Mouse (Mus musculus) limb, embryonic 14.5 days (tissue): ENCODE results near the gene Tfap2c. TPM values are rescaled to one million over a fixed set of nuclear protein-coding genes. Genes with fewer than 3 reads are reported as not detected.

Experiments used
- ATAC-seq: fragments of 200-750 bp; cut with Nextera tagmentation; 2 replicates; pipeline ENCODE4 v1.8.0; 2017; ENCODE audit warnings: low read depth, moderate number of reproducible peaks, moderate TSS enrichment; ENCODE audit not compliant: low FRiP score
- DNase-seq: peaks from one replicate; pipeline ENCODE4 v3.0.0-alpha.2; 2015; ENCODE audit warnings: low spot score
- H3K27ac ChIP-seq: fragments of 300-500 bp; sonication (generic); replicated peaks from 2 replicates; pipeline ENCODE4 v1.5.1; 2014; ENCODE audit warnings: low read depth, mild to moderate bottlenecking, low read length, moderate library complexity, mixed read lengths
- H3K27me3 ChIP-seq: fragments of 300-500 bp; sonication (generic); 2 replicates; pipeline ENCODE4 v1.6.1; 2014; ENCODE audit warnings: low read length, mixed read lengths; ENCODE audit not compliant: control insufficient read depth, insufficient read depth
- H3K36me3 ChIP-seq: fragments of 300-500 bp; sonication (generic); 2 replicates; pipeline ENCODE4 v1.6.1; 2014; ENCODE audit warnings: mild to moderate bottlenecking, low read length, moderate library complexity, mixed read lengths; ENCODE audit not compliant: control insufficient read depth, insufficient read depth
- H3K4me1 ChIP-seq: fragments of 300-500 bp; sonication (generic); 2 replicates; pipeline ENCODE4 v1.6.1; 2014; ENCODE audit warnings: antibody characterized with exemption, low read length, mixed read lengths; ENCODE audit not compliant: control insufficient read depth, insufficient read depth
- H3K4me2 ChIP-seq: fragments of 300-500 bp; sonication (generic); replicated peaks from 2 replicates; pipeline ENCODE4 v1.6.1; 2014; ENCODE audit warnings: low read depth, mild to moderate bottlenecking, low read length, moderate library complexity; ENCODE audit not compliant: severe bottlenecking
- H3K4me3 ChIP-seq: fragments of 300-500 bp; sonication (generic); replicated peaks from 2 replicates; pipeline ENCODE4 v1.5.1; 2014; ENCODE audit warnings: low read length
- H3K9ac ChIP-seq: fragments of 300-500 bp; sonication (generic); 2 replicates; pipeline ENCODE4 v1.6.1; 2014; ENCODE audit warnings: mild to moderate bottlenecking, low read depth, low read length, moderate library complexity; ENCODE audit not compliant: severe bottlenecking
- H3K9me3 ChIP-seq: fragments of 300-500 bp; sonication (generic); 2 replicates; pipeline ENCODE4 v1.6.1; 2016; ENCODE audit warnings: low read length; ENCODE audit not compliant: control insufficient read depth
- POLR2A ChIP-seq: fragments of 200-500 bp; IDR thresholded peaks from 2 replicates; pipeline ENCODE4 v1.8.0; 2012; ENCODE audit warnings: inconsistent platforms, mild to moderate bottlenecking, moderate library complexity, borderline replicate concordance; ENCODE audit not compliant: insufficient read depth, insufficient read length; ENCODE audit errors: extremely low read depth
- WGBS: fragments of 180-500 bp; shearing (Covaris S2); extraction: QIAGEN DNeasy Blood & Tissue Kit; methylation state at CpG from one replicate; pipeline ENCODE4 v1.1.7; 2014; 5-methylcytosine and 5-hydroxymethylcytosine counted together
- polyA plus RNA-seq, 2 experiments: library from polyadenylated mRNA; depleted of rRNA in 1 of 2; stranded (reverse) in 1 of 2; unstranded in 1 of 2; fragments of >200 nt; fragmentation: Nextera tagmentation in 1 of 2; extraction: Ambion mirVana in 1 of 2; gene quantifications; 2 replicates each; pipeline versions ENCODE4 v1.2.1 to v1.2.3; 2012 to 2014

Gene Tfap2c
- polyA plus RNA-seq, 2 experiments = 7.7 to 10.0 TPM

DNA sequence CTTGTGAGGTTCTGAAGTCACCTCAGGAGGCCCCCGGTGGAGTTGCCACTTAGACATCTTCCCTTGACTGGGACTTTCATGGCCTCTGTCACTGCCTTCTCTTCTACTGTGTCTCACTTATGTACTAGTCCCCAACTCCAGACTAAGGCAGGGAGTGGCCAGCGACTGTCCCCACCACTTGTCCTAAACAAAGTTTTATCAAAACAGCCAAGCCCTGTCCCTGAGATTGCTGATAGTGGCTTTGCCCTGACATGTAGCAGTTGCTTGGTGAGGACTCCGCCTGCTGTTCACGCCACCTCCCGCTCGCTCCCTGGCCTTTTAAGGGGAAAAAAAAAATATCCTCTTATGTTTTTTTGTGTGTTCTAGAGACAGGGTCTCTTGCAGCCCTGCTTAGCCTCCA, 35.9 kb downstream of the Tfap2c start:
- Histone ChIP-seq H3K27ac (no peak overlapping the region), H3K36me3 (no peaks in the 10 kb centered on the region), H3K4me1 (no peaks in the 10 kb centered on the region), H3K4me2 (no peak overlapping the region), H3K4me3 (no peak overlapping the region), H3K9me3 (no peaks in the 10 kb centered on the region), H3K27me3 (no peaks in the 10 kb centered on the region), H3K9ac (no peak overlapping the region)
- WGBS = 78% methylated on average over 6 of the region's 6 CpGs
- ATAC-seq = no peak
- DNase-seq = no peak
- no peak for TF ChIP-seq POLR2A

DNA sequence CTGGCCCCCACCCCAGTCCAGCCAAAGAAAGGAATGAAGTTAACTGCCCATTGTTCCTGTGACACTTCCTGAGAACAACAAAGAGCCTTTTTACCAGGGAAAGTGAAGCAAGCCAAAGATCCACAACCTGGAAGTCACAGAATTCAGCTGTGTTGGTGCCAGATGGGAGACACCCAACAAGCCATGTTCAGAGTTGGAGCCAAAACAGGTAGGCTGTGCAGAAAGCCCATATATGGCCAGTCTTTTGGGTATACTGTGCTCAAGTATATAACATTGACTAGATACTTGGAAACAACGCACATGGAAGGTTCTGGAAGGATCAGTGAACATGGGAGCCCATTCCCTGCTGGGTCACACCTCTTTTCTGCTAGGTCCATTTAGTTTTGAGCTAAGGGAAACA, 39.7 kb downstream of the Tfap2c start:
- no peak overlapping the region for H3K4me2 ChIP-seq
- H3K9ac ChIP-seq = no peak overlapping the region
- H3K27me3 ChIP-seq = no peaks in the 10 kb centered on the region
- no peak for TF ChIP-seq POLR2A
- 100% methylated on average over 1 of the region's 1 CpGs for WGBS
- H3K9me3 ChIP-seq = no peaks in the 10 kb centered on the region
- H3K36me3 ChIP-seq = no peaks in the 10 kb centered on the region
- H3K4me3 ChIP-seq = no peak overlapping the region
- ATAC-seq = no peak
- DNase-seq = no peak
- no peak overlapping the region for H3K27ac ChIP-seq
- H3K4me1 ChIP-seq = no peaks in the 10 kb centered on the region

DNA sequence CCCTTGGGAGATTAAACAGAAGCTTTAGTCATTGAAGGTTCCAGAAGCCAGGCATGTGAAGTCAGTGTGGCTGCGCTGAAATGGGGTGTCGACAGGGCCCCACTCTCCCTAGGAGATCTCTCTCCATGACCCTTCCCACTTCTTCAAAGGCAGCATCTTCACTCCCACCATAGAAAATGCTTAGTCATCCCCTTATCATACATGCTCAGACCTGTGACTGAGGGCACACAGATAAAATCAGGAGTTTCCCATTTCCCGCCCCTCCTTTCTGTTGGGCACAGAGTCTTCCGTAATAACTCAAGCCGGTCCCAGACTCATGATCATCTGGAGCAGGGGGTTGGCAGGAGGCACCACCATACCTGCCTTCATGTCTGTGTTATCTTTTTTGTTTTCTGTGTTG, 41.4 kb downstream of the Tfap2c start:
- H3K27me3 ChIP-seq = no peaks in the 10 kb centered on the region
- 76% methylated on average over 5 of the region's 5 CpGs for WGBS
- no peak for ATAC-seq
- H3K9ac ChIP-seq = no peak overlapping the region
- no peak for DNase-seq
- no peak overlapping the region for H3K4me3 ChIP-seq
- TF ChIP-seq POLR2A = no peak
- no peaks in the 10 kb centered on the region for H3K4me1 ChIP-seq
- H3K9me3 ChIP-seq = no peaks in the 10 kb centered on the region
- no peaks in the 10 kb centered on the region for H3K36me3 ChIP-seq
- no peak overlapping the region for H3K4me2 ChIP-seq
- no peak overlapping the region for H3K27ac ChIP-seq

DNA sequence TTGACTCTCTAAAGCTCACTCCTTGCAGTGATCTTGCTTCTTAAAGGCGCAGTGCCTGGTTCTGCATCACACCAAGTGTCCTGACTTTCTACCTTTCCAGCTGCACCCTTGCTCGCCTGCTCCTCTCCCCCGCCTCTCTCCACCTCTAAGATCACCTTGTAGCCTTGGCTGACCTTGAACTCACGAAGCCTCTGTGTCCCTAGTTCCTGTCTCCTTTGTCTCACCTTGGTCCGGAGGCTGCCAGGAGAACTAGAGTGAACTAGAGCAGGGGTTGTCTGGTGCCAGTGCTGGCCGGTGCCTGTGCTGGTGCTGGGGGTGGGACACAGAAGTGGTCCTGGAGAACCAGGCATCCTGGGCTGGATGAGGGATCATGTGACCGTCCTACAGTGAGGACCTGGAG, 44.9 kb downstream of the Tfap2c start:
- Histone ChIP-seq H3K4me3 (no peak overlapping the region), H3K36me3 (no peaks in the 10 kb centered on the region), H3K27ac (no peak overlapping the region), H3K4me1 (no peaks in the 10 kb centered on the region), H3K27me3 (no peaks in the 10 kb centered on the region), H3K4me2 (no peak overlapping the region), H3K9ac (no peak overlapping the region), H3K9me3 (no peaks in the 10 kb centered on the region)
- WGBS = 84% methylated on average over 7 of the region's 7 CpGs
- ATAC-seq (no peak), DNase-seq (no peak)
- TF ChIP-seq POLR2A = no peak

DNA sequence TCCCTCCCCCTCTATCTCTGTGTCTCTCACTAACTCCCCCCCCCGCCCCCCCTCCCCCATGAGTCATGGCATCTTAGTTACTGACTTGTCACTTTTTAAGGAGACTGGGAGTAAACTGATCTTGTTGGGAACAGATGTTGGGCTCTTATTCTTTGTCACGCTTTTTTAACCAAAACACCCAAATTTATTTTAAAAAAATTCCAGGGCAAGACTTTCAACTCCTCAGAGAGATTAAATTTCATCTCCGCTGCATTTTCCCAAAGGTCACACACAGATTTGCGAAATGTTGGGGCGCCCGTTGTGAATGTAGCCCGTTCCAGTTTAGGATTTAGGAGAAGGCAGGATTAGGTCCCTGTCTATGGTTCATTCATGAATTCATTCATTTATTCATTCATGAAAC, 47.7 kb downstream of the Tfap2c start:
- H3K4me3 ChIP-seq = no peak overlapping the region
- TF ChIP-seq POLR2A = no peak
- WGBS = 67% methylated on average over 7 of the region's 7 CpGs
- H3K27ac ChIP-seq = no peak overlapping the region
- H3K9me3 ChIP-seq = no peaks in the 10 kb centered on the region
- ATAC-seq = no peak
- no peak overlapping the region for H3K9ac ChIP-seq
- H3K36me3 ChIP-seq = no peaks in the 10 kb centered on the region
- no peaks in the 10 kb centered on the region for H3K4me1 ChIP-seq
- no peak for DNase-seq
- H3K27me3 ChIP-seq = no peaks in the 10 kb centered on the region
- no peak overlapping the region for H3K4me2 ChIP-seq

DNA sequence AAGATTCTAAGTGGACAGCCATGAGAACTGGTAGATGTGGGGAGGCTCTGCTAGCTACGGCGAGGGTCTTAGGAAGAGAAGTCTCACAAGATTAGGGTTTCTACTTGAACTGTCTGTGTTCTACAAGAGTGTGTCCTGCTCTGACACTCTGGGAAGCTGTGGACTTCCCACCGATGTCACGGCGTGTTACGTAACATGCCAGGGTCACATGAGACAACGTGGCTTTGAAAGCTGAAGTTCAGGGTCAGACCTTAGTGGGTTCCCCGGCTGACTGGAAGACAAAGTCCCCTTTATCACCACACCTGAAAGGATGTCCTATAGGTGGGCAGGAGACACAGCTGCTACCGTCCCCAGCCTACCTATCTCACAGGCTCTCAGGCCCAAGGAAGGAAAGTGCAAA, 48.5 kb downstream of the Tfap2c start:
- DNase-seq (no peak), ATAC-seq (no peak)
- Histone ChIP-seq H3K4me3 (no peak overlapping the region), H3K4me2 (no peak overlapping the region), H3K27ac (no peak overlapping the region), H3K36me3 (no peaks in the 10 kb centered on the region), H3K27me3 (no peaks in the 10 kb centered on the region), H3K9me3 (no peaks in the 10 kb centered on the region), H3K9ac (no peak overlapping the region), H3K4me1 (no peaks in the 10 kb centered on the region)
- WGBS = 83% methylated on average over 9 of the region's 9 CpGs
- TF ChIP-seq POLR2A = no peak
